Mouse (Mus musculus) ES-Bruce4 (cell line): ENCODE results near the gene Ap5s1.

Experiments
- CTCF ChIP-seq: IDR thresholded peaks from one replicate; pipeline ENCODE4 v1.8.1; 2011; ENCODE audit warnings: low read depth, low read length
- EP300 ChIP-seq: IDR thresholded peaks from 2 replicates; pipeline ENCODE4 v1.6.1; 2011; ENCODE audit warnings: low read depth, low read length; ENCODE audit not compliant: insufficient read depth
- POLR2A ChIP-seq: IDR thresholded peaks from one replicate; pipeline ENCODE4 v1.8.1; 2011; ENCODE audit warnings: low read length; ENCODE audit not compliant: insufficient read depth

DNA sequence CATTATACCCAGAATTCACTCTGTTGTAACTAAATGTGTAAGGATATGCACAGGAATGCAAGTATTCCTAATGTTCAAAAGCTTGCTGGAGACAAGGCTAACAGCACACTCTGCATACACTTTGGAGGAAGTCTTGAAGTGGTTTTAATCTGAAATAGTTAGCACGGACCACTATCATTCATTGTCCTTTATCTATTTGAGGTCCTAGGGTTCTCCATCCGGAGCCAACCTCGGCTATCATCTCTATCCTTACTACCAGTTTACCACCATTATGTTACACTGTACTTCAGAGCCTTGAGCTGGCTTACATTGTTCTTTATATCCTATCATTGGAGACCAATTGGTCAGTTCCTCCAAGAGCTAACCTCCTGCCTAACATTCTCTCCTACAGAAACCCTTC lies 20.4 kb downstream of the Ap5s1 start:
- no peak for TF ChIP-seq CTCF
- no peak for TF ChIP-seq EP300
- no peak for TF ChIP-seq POLR2A
